Mouse (Mus musculus) myocyte (in vitro differentiated cells): ENCODE results near the gene Snrnp70. TPM values are rescaled to one million over a fixed set of nuclear protein-coding genes. Genes with fewer than 3 reads are reported as not detected.

Experiments used
- H3K27me3 ChIP-seq: one replicate; pipeline ENCODE4 v1.6.1; 2011; ENCODE audit not compliant: control insufficient read depth, insufficient read depth, insufficient read length
- H3K36me3 ChIP-seq: one replicate; pipeline ENCODE4 v1.6.1; 2011; ENCODE audit not compliant: control insufficient read depth, insufficient read depth
- H3K4me2 ChIP-seq: one replicate; pipeline ENCODE4 v1.6.1; 2011; ENCODE audit warnings: low read depth, control low read depth
- H3K4me3 ChIP-seq: one replicate; pipeline ENCODE4 v1.5.1; 2011; ENCODE audit warnings: mild to moderate bottlenecking, control low read depth, moderate library complexity
- H3K79me2 ChIP-seq: one replicate; pipeline ENCODE4 v1.6.1; 2011; ENCODE audit not compliant: control insufficient read depth, insufficient read depth
- H3ac ChIP-seq: one replicate; pipeline ENCODE4 v1.6.1; 2011; ENCODE audit not compliant: control insufficient read depth, insufficient read length
- CEBPB ChIP-seq: IDR thresholded peaks from 2 replicates; pipeline ENCODE4 v1.6.1; 2011; ENCODE audit warnings: mild to moderate bottlenecking, moderate library complexity; ENCODE audit not compliant: poor library complexity, insufficient read depth, severe bottlenecking
- E2F4 ChIP-seq: IDR thresholded peaks from one replicate; pipeline ENCODE4 v1.6.1; 2011; ENCODE audit warnings: mild to moderate bottlenecking, control low read depth, moderate library complexity; ENCODE audit not compliant: insufficient read depth
- MAX ChIP-seq: IDR thresholded peaks from one replicate; pipeline ENCODE4 v1.6.1; 2011; ENCODE audit warnings: low read depth, mild to moderate bottlenecking, control low read depth
- MYOD1 ChIP-seq, 3 experiments: IDR thresholded peaks; one replicate each; pipeline ENCODE4 v1.6.1; 2011; ENCODE audit warnings: control low read depth in 2 of 3, low read depth in 2 of 3, mild to moderate bottlenecking in 2 of 3, moderate library complexity in 1 of 3; ENCODE audit not compliant: insufficient read length in 2 of 3, control insufficient read depth in 1 of 3
- MYOG ChIP-seq, 3 experiments: IDR thresholded peaks; one replicate each; pipeline ENCODE4 v1.6.1; 2011; ENCODE audit warnings: control low read depth in 2 of 3, low read depth in 2 of 3, mild to moderate bottlenecking in 2 of 3; ENCODE audit not compliant: insufficient read length in 2 of 3, control insufficient read depth in 1 of 3, insufficient read depth in 1 of 3
- POLR2A ChIP-seq: IDR thresholded peaks from one replicate; pipeline ENCODE4 v1.6.1; 2011; ENCODE audit warnings: low read depth, mild to moderate bottlenecking, control low read depth, moderate library complexity; ENCODE audit not compliant: insufficient read length
- POLR2AphosphoS2 ChIP-seq: IDR thresholded peaks from one replicate; pipeline ENCODE4 v1.6.1; 2011; ENCODE audit warnings: low read depth, control low read depth; ENCODE audit not compliant: insufficient read length
- REST ChIP-seq: IDR thresholded peaks from one replicate; pipeline ENCODE4 v1.6.1; 2011; ENCODE audit warnings: mild to moderate bottlenecking, control low read depth, moderate library complexity; ENCODE audit not compliant: insufficient read depth, insufficient read length
- SRF ChIP-seq: IDR thresholded peaks from one replicate; pipeline ENCODE4 v1.6.1; 2011; ENCODE audit warnings: low read depth; ENCODE audit not compliant: control insufficient read depth, insufficient read length
- TCF12 ChIP-seq: IDR thresholded peaks from one replicate; pipeline ENCODE4 v1.6.1; 2011; ENCODE audit warnings: mild to moderate bottlenecking, control low read depth; ENCODE audit not compliant: poor library complexity, insufficient read depth, severe bottlenecking
- TCF3 ChIP-seq: IDR thresholded peaks from one replicate; pipeline ENCODE4 v1.6.1; 2011; ENCODE audit warnings: low read depth, control low read depth; ENCODE audit not compliant: insufficient read length
- USF1 ChIP-seq: IDR thresholded peaks from one replicate; pipeline ENCODE4 v1.6.1; 2011; ENCODE audit warnings: low read depth, mild to moderate bottlenecking, control low read depth, moderate library complexity
- polyA plus RNA-seq: library from polyadenylated mRNA; unstranded; fragments of >200 nt; fragmentation: generic; extraction: Trizol; gene quantifications from one replicate; pipeline ENCODE4 v1.2.1, GENCODE M21; 2012; ENCODE audit warnings: missing spikeins

Gene Snrnp70
- polyA plus RNA-seq, 1 experiment: 189 TPM

- Histone ChIP-seq H3ac (no peak overlapping the region), H3K79me2 (no peaks in the 10 kb centered on the region), H3K4me2 (no peak overlapping the region), H3K36me3 (peaks cover 20% of the 10 kb centered on the region), H3K4me3 (no peak overlapping the region), H3K27me3 (no peaks in the 10 kb centered on the region)
- TF ChIP-seq MYOD1 (IDR thresholded peaks at IDR 0.05; ENCODE audit: control insufficient read depth in 1 of 3, insufficient read length in 2 of 3, low read depth in 2 of 3) (no peak), CEBPB (no peak), POLR2A (no peak), POLR2AphosphoS2 (peak; percentile 56)
Observed at GRCm38 (mm10) chr7:45372371-45372770, 23.2 kb downstream of the Snrnp70 start.

DNA sequence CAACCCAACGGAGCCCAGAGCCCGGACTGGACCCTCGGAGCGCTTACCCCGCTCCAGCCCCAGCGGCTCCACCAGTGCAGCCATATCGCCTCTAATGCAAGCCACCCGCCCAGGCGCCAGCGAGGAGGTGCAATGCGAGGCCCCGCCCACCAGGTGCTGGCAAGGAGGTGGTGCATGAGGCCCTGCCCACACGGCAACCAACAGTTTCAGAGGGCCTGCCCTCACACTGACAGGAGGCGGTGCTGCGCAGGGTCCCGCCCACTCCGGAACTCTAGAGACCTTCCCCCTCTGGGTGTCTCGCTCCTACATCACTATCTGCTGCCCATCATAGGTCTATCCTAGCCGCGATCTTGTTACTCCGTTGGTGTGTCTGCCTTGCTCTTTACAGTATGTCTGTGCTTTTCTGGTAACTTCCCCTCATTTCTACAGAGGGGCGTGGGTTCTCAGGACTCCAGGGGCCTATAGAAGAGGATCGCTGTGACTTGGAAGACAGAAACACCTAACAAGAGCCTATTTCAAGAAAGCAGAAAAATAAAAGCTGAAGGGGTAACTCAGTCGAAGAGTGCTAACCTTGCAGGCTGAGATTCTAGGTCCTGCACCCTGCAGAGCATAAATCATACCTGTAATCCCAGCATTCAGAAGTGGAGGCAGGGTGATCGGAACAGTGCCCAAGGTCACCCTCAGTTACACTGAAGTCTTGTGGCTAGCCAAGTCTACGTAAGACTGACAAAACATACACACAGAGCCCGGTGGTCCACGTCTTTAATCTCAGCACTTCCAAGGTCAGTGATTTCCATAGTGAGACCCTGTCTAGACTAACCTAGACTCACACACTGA, 24.8 kb downstream of the Snrnp70 start, which contains the start of gene Lin7b:
Gene Lin7b, minus strand, starts transcription at position 109 of the 837 bp plus-strand sequence.
- TF ChIP-seq POLR2A: peak; percentile 19
- peak; percentile 84 for TF ChIP-seq POLR2AphosphoS2
- TF ChIP-seq CEBPB: no peak
- Histone ChIP-seq H3K36me3 (peaks cover 14% of the 10 kb centered on the region), H3ac (no peak within 1 kb of the TSS), H3K27me3 (no peaks in the 10 kb centered on the region), H3K4me3 (no peak within 1 kb of the TSS), H3K79me2 (no peaks in the 10 kb centered on the region), H3K4me2 (no peak within 1 kb of the TSS)

GRCm38 (mm10) chr7:45369836-45370474, 25.6 kb downstream of the Snrnp70 start:
- Histone ChIP-seq H3K4me2 (no peak overlapping the region), H3K27me3 (no peaks in the 10 kb centered on the region), H3K36me3 (peaks cover 9% of the 10 kb centered on the region), H3ac (no peak overlapping the region), H3K79me2 (no peaks in the 10 kb centered on the region), H3K4me3 (no peak overlapping the region)
- TF ChIP-seq TCF12 (no peak), POLR2AphosphoS2 (peak; percentile 31)

- Histone ChIP-seq H3K79me2 (no peaks in the 10 kb centered on the region), H3K4me3 (no peak overlapping the region), H3K4me2 (no peak overlapping the region), H3K36me3 (peaks cover 9% of the 10 kb centered on the region), H3ac (no peak overlapping the region), H3K27me3 (no peaks in the 10 kb centered on the region)
- TF ChIP-seq TCF3: no peak
- TF ChIP-seq MYOD1 (IDR thresholded peaks at IDR 0.05; ENCODE audit: control insufficient read depth in 1 of 3, insufficient read length in 2 of 3, low read depth in 2 of 3): peak in 1 of 3 experiments; percentile 16
Observed at GRCm38 (mm10) chr7:45369022-45369745, 26.4 kb downstream of the Snrnp70 start.

GRCm38 (mm10) chr7:45368178-45368577, 27.4 kb downstream of the Snrnp70 start:
- Histone ChIP-seq H3K79me2 (no peaks in the 10 kb centered on the region), H3K27me3 (no peaks in the 10 kb centered on the region), H3K4me2 (peak overlapping the region; percentile 71), H3K4me3 (peak overlapping the region; percentile 42), H3ac (no peak overlapping the region), H3K36me3 (peaks cover 4% of the 10 kb centered on the region)
- TF ChIP-seq POLR2AphosphoS2 (peak; percentile 32), SRF (no peak)

DNA sequence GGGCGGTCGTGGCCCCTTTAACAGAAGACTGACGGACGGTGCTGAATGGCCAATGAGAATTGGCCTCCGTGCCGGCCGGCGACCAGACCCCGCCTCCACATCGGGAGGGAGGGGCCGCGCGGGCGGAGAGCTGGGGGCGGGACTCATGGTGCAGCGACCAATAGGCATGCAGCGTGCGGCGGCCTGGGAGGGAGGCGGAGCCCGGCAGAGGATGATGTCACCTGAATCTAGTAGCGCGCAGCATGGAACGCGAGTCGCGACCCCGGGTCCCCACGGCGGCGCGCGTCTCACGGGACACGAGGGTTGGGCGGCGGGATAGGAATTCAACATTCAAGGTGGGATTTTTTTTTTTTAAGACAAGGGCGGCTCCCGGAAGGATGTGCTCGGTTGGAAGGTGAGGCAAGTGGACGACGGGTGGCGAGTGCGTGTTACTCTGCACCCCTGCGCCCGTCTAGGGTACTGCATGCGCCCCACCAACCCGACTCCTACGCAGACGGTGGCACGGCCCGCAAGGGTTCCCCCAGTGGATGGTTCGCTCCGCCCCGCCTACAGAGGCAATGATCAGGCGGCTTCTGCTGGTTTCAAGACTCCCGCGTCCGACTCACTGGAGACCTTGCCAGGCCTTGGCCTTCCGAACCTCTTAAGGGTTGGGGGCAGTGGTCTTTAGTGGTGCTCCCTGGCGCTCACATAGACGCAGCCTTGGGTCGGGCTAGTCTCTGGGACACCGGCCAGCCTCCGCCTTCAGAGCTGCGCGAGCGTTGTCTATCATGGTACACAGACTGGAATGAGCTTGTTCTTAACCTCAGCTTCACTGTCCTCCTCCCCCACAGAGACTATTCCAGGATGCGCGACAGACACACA, 28.3 kb downstream of the Snrnp70 start:
- Histone ChIP-seq H3K4me2 (peak overlapping the region; percentile 71), H3K79me2 (no peaks in the 10 kb centered on the region), H3K4me3 (peak overlapping the region; percentile 42), H3K27me3 (no peaks in the 10 kb centered on the region), H3K36me3 (no peaks in the 10 kb centered on the region), H3ac (peak overlapping the region; percentile 27)
- TF ChIP-seq REST (no peak), MAX (no peak), TCF12 (no peak), POLR2AphosphoS2 (peak; percentile 35), USF1 (no peak), MYOG (IDR thresholded peaks at IDR 0.05; ENCODE audit: control insufficient read depth in 1 of 3, insufficient read depth in 1 of 3, insufficient read length in 2 of 3, low read depth in 2 of 3) (no peak), CEBPB (no peak), POLR2A (peak; percentile 61), MYOD1 (IDR thresholded peaks at IDR 0.05; ENCODE audit: control insufficient read depth in 1 of 3, insufficient read length in 2 of 3, low read depth in 2 of 3) (no peak), E2F4 (peak; percentile 38)
